ENCODE assay signal across 8 mouse cellular contexts in the genomic region with DNA sequence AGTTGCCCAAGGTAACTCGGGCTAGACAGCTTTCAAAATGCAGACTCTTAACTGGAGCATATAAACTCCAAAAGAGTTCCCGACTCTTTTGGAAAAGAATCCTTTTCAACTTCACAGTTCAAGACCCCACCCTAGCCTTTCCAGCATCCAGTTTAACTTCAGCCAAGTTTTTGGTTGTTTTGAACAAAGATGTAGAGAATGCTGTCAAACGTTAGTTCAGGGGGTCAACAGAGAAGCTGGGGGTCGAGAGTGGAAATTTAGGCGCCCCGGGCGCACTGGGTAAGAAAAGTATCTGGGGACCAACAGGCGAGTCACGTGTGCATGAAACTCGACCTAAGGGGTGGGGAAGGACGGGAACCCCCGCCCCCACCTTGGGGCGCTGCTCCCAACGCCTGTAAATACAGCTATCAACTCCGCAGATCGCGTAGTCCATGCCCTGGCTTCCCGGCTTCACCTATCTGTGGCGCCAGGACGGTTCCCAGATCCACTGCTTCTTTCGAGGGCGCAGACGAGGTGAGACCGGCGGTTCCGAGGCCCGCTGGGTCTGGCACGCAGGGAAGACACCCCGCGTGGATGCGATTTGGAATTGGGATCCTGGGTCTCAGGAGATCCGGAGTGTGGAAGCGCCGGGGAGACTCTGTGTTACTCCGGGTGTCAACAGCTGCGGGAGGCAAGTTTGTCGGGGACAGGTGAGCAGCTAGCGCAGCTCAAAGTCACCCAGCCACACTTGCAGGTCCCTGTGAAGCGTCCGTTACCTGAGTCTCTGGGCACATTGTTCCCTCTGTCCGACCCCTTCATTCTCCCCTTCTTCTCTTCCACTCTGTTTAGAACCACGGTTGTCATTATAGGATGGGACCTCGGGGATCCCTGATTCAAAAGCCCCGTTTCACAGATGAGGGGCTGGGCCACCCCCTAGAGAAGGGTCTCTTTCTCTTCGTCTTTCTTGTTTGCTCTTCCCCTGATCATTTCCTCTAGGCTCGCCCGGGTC. TPM values are rescaled to one million over a fixed set of nuclear protein-coding genes. Genes with fewer than 3 reads are reported as not detected.
A peak's percentile ranks its signal among the peaks of the same experiment; 100 is the strongest.
DNase-seq lines count a peak whose midpoint lies in the region; ATAC-seq and TF ChIP-seq lines count a peak whose summit lies in the region.

No protein-coding gene starts in this region.

- H3K4me2 ChIP-seq in heart, embryonic 12.5 days, result peak overlapping the region; percentile 93
- peak overlapping the region; percentile 94 for H3K4me2 ChIP-seq in limb, embryonic 12.5 days
- peak overlapping the region; percentile 99 for H3K4me2 ChIP-seq in myocyte (ENCODE audit: low read depth)

- H3K27me3 ChIP-seq in embryonic facial prominence, embryonic 10.5 days (replicated peaks; ENCODE audit: low read depth, poor library complexity, severe bottlenecking), result peaks cover 23% of the 10 kb centered on the region
- 0 out of 2 replicates have a peak, but pooled peaks cover 10% of the 10 kb centered on the region for H3K27me3 ChIP-seq in heart, embryonic 12.5 days (replicated peaks)
- H3K27me3 ChIP-seq in limb, embryonic 12.5 days, result peaks cover 16% of the 10 kb centered on the region
- H3K27me3 ChIP-seq in myocyte (ENCODE audit: control insufficient read depth, insufficient read depth, insufficient read length), result no peaks in the 10 kb centered on the region

- peak overlapping the region; percentile 93 for H3K9ac ChIP-seq in heart, embryonic 12.5 days
- H3K9ac ChIP-seq in limb, embryonic 12.5 days (replicated peaks), result peak overlapping the region; percentile 84

- peak; percentile 51; the same call in 1 of the 2 replicates for ATAC-seq in heart, embryonic 12.5 days (ENCODE audit: insufficient number of reproducible peaks, low FRiP score)
- peak; percentile 43 for ATAC-seq in limb, embryonic 12.5 days (ENCODE audit: insufficient number of reproducible peaks, insufficient read depth, low FRiP score, low TSS enrichment, low read depth)

- peaks cover 7% of the 10 kb centered on the region; the same call in 1 of the 2 replicates for H3K36me3 ChIP-seq in embryonic facial prominence, embryonic 10.5 days (replicated peaks)
- H3K36me3 ChIP-seq in heart, embryonic 12.5 days, result no peaks in the 10 kb centered on the region
- peaks cover 6% of the 10 kb centered on the region; the same call in 1 of the 2 replicates for H3K36me3 ChIP-seq in limb, embryonic 12.5 days
- H3K36me3 ChIP-seq in myocyte (ENCODE audit: control insufficient read depth, insufficient read depth), result no peaks in the 10 kb centered on the region

- H3K4me3 ChIP-seq in embryonic facial prominence, embryonic 10.5 days, result peak overlapping the region; percentile 85
- peak overlapping the region; percentile 90 for H3K4me3 ChIP-seq in heart, embryonic 12.5 days
- H3K4me3 ChIP-seq in limb, embryonic 12.5 days (replicated peaks), result peak overlapping the region; percentile 70
- peak overlapping the region; percentile 55 for H3K4me3 ChIP-seq in myocyte

- peak; percentile 19 to 20 for DNase-seq in cerebellum, postnatal 10 days
- no peak for DNase-seq in cerebellum, adult 11 months
- DNase-seq in embryonic facial prominence, embryonic 10.5 days (ENCODE audit: low spot score), result peak; percentile 75
- DNase-seq in thymus, postnatal 36 days, result peak; percentile 59 to 64
- no peak for DNase-seq in right cerebral cortex, postnatal 4 days

- H3ac ChIP-seq in myocyte (ENCODE audit: control insufficient read depth, insufficient read length), result peak overlapping the region; percentile 63

- H3K27ac ChIP-seq in embryonic facial prominence, embryonic 10.5 days (replicated peaks), result peak overlapping the region; percentile 96
- H3K27ac ChIP-seq in heart, embryonic 12.5 days (ENCODE audit: poor library complexity, severe bottlenecking), result peak overlapping the region; percentile 98
- peak overlapping the region; percentile 95 for H3K27ac ChIP-seq in limb, embryonic 12.5 days

- peaks cover 50% of the 10 kb centered on the region for H3K4me1 ChIP-seq in embryonic facial prominence, embryonic 10.5 days
- peaks cover 30% of the 10 kb centered on the region for H3K4me1 ChIP-seq in heart, embryonic 12.5 days (replicated peaks)
- peaks cover 27% of the 10 kb centered on the region for H3K4me1 ChIP-seq in limb, embryonic 12.5 days (replicated peaks)

- no peaks in the 10 kb centered on the region for H3K79me2 ChIP-seq in myocyte (ENCODE audit: control insufficient read depth, insufficient read depth)

- no peaks in the 10 kb centered on the region for H3K9me3 ChIP-seq in embryonic facial prominence, embryonic 10.5 days
- no peaks in the 10 kb centered on the region for H3K9me3 ChIP-seq in heart, embryonic 12.5 days (replicated peaks)
- no peaks in the 10 kb centered on the region for H3K9me3 ChIP-seq in limb, embryonic 12.5 days

- TF ChIP-seq POLR2A in myocyte (IDR thresholded peaks at IDR 0.05; ENCODE audit: insufficient read length, low read depth), result peak; percentile 64

- WGBS in embryonic facial prominence, embryonic 10.5 days, result under 1% methylated on average over 47 of the region's 47 CpGs
- under 1% methylated on average over 47 of the region's 47 CpGs for WGBS in heart, embryonic 12.5 days
- WGBS in limb, embryonic 12.5 days, result under 1% methylated on average over 47 of the region's 47 CpGs

TF ChIP-seq in myocyte, 11 proteins besides CTCF, POLR2A, EP300 and RAD21:
- TF ChIP-seq CEBPB (IDR thresholded peaks at IDR 0.05; ENCODE audit: insufficient read depth, poor library complexity, severe bottlenecking) (no peak), MYOD1 (IDR thresholded peaks at IDR 0.05; ENCODE audit: control insufficient read depth in 1 of 3, insufficient read length in 2 of 3, low read depth in 2 of 3) (peak in 2 of 3 experiments; percentile 6 to 8), MYOG (IDR thresholded peaks at IDR 0.05; ENCODE audit: control insufficient read depth in 1 of 3, insufficient read depth in 1 of 3, insufficient read length in 2 of 3, low read depth in 2 of 3) (peak in 1 of 3 experiments; percentile 11), USF1 (IDR thresholded peaks at IDR 0.05; ENCODE audit: low read depth) (peak; percentile 85)

RNA-seq across cellular contexts. Expression of a gene that starts 0.6 kb away (rescaled TPM):
- polyA plus RNA-seq in embryonic facial prominence, embryonic 10.5 days (2016; fragmentation: Nextera tagmentation; extraction: Ambion mirVana), result 30.4 and 35.4 TPM in 2 replicates
- polyA plus RNA-seq in heart, embryonic 12.5 days (2016; fragmentation: Nextera tagmentation; extraction: Ambion mirVana), result 21.8 and 23.0 TPM in 2 replicates
- polyA plus RNA-seq in limb, embryonic 12.5 days (2016; fragmentation: Nextera tagmentation; extraction: Ambion mirVana), result 21.1 and 23.8 TPM in 2 replicates
- 2.0 TPM for polyA plus RNA-seq in myocyte (2012; fragmentation: generic; extraction: Trizol)

RNA-seq across cellular contexts. Expression of a gene that starts 12.5 kb away (rescaled TPM):
- 64.9 and 65.8 TPM in 2 replicates for polyA plus RNA-seq in embryonic facial prominence, embryonic 10.5 days (2016; fragmentation: Nextera tagmentation; extraction: Ambion mirVana)
- 62.2 and 65.6 TPM in 2 replicates for polyA plus RNA-seq in heart, embryonic 12.5 days (2016; fragmentation: Nextera tagmentation; extraction: Ambion mirVana)
- 38.8 and 43.3 TPM in 2 replicates for polyA plus RNA-seq in limb, embryonic 12.5 days (2016; fragmentation: Nextera tagmentation; extraction: Ambion mirVana)
- 102 TPM for polyA plus RNA-seq in myocyte (2012; fragmentation: generic; extraction: Trizol)

RNA-seq across cellular contexts. Expression of a gene that starts 16.8 kb away (rescaled TPM):
- polyA plus RNA-seq in embryonic facial prominence, embryonic 10.5 days (2016; fragmentation: Nextera tagmentation; extraction: Ambion mirVana), result 0.21 and 0.27 TPM in 2 replicates
- polyA plus RNA-seq in heart, embryonic 12.5 days (2016; fragmentation: Nextera tagmentation; extraction: Ambion mirVana), result 0.17 and 0.43 TPM in 2 replicates
- 0.19 and 0.49 TPM in 2 replicates for polyA plus RNA-seq in limb, embryonic 12.5 days (2016; fragmentation: Nextera tagmentation; extraction: Ambion mirVana)
- 0.85 TPM for polyA plus RNA-seq in myocyte (2012; fragmentation: generic; extraction: Trizol)

RNA-seq across cellular contexts. Expression of a gene that starts 40.7 kb away (rescaled TPM):
- 22.7 and 25.8 TPM in 2 replicates for polyA plus RNA-seq in embryonic facial prominence, embryonic 10.5 days (2016; fragmentation: Nextera tagmentation; extraction: Ambion mirVana)
- 90.0 and 95.3 TPM in 2 replicates for polyA plus RNA-seq in heart, embryonic 12.5 days (2016; fragmentation: Nextera tagmentation; extraction: Ambion mirVana)
- 23.2 and 29.0 TPM in 2 replicates for polyA plus RNA-seq in limb, embryonic 12.5 days (2016; fragmentation: Nextera tagmentation; extraction: Ambion mirVana)
- 16.2 TPM for polyA plus RNA-seq in myocyte (2012; fragmentation: generic; extraction: Trizol)

RNA-seq across cellular contexts. Expression of a gene that starts 47.2 kb away (rescaled TPM):
- 2.5 and 2.6 TPM in 2 replicates for polyA plus RNA-seq in embryonic facial prominence, embryonic 10.5 days (2016; fragmentation: Nextera tagmentation; extraction: Ambion mirVana)
- polyA plus RNA-seq in heart, embryonic 12.5 days (2016; fragmentation: Nextera tagmentation; extraction: Ambion mirVana), result 0.67 and 1.2 TPM in 2 replicates
- polyA plus RNA-seq in limb, embryonic 12.5 days (2016; fragmentation: Nextera tagmentation; extraction: Ambion mirVana), result 0.84 and 0.95 TPM in 2 replicates
- polyA plus RNA-seq in myocyte (2012; fragmentation: generic; extraction: Trizol), result 0.13 TPM

Comparison
In these comparisons a context has a peak if more than half of its experiments do, and no peak if none do; other contexts are left out.
1. DNase-seq: peak in cerebellum, postnatal 10 days (2 of 2), embryonic facial prominence, embryonic 10.5 days (single experiment) and thymus, postnatal 36 days (2 of 2); none in cerebellum, adult 11 months (single experiment) and right cerebral cortex, postnatal 4 days (single experiment).
2. Peak in every context shown above with its lines, with median percentiles within 50 percentile points of each other: H3K27ac ChIP-seq, H3K4me3 ChIP-seq and H3K4me2 ChIP-seq.